Mouse (Mus musculus) lung, embryonic 14.5 days (tissue): ENCODE measurements around the gene Gm9999. TPM values are rescaled to one million over a fixed set of nuclear protein-coding genes. Genes with fewer than 3 reads are reported as not detected.

ENCODE experiments used
- ATAC-seq: fragments of 200-750 bp; cut with Nextera tagmentation; 2 replicates; pipeline ENCODE4 v1.8.0; 2017; ENCODE audit warnings: mild to moderate bottlenecking, moderate TSS enrichment, moderate library complexity; ENCODE audit not compliant: insufficient read depth
- DNase-seq: peaks from one replicate; pipeline ENCODE4 v3.0.0-alpha.2; 2015
- H3K27ac ChIP-seq: fragments of 300-500 bp; sonication (generic); 2 replicates; pipeline ENCODE4 v1.5.1; 2014; ENCODE audit warnings: low read depth, mild to moderate bottlenecking, moderate library complexity
- H3K27me3 ChIP-seq: fragments of 300-500 bp; sonication (generic); 2 replicates; pipeline ENCODE4 v1.6.1; 2014; ENCODE audit warnings: low read length, control low read depth; ENCODE audit not compliant: insufficient read depth
- H3K36me3 ChIP-seq: fragments of 300-500 bp; sonication (generic); 2 replicates; pipeline ENCODE4 v1.6.1; 2014; ENCODE audit warnings: control low read depth; ENCODE audit not compliant: insufficient read depth
- H3K4me1 ChIP-seq: fragments of 300-500 bp; sonication (generic); 2 replicates; pipeline ENCODE4 v1.6.1; 2014; ENCODE audit warnings: antibody characterized with exemption, control low read depth; ENCODE audit not compliant: insufficient read depth
- H3K4me2 ChIP-seq: fragments of 300-500 bp; sonication (generic); 2 replicates; pipeline ENCODE4 v1.6.1; 2014; ENCODE audit warnings: mild to moderate bottlenecking
- H3K4me3 ChIP-seq: fragments of 300-500 bp; sonication (generic); 2 replicates; pipeline ENCODE4 v1.5.1; 2014; ENCODE audit warnings: low read depth, low read length
- H3K9ac ChIP-seq: fragments of 300-500 bp; sonication (generic); 2 replicates; pipeline ENCODE4 v1.6.1; 2014
- H3K9me3 ChIP-seq: fragments of 300-500 bp; sonication (generic); 2 replicates; pipeline ENCODE4 v1.6.1; 2016; ENCODE audit warnings: low read depth, low read length, control low read depth
- CTCF ChIP-seq: IDR thresholded peaks from 2 replicates; pipeline ENCODE4 v1.5.1; 2016; ENCODE audit warnings: antibody characterized with exemption, low read depth
- WGBS: fragments of 180-500 bp; shearing (Covaris S2); extraction: QIAGEN DNeasy Blood & Tissue Kit; methylation state at CpG from one replicate; pipeline ENCODE4 v1.1.7; 2014; 5-methylcytosine and 5-hydroxymethylcytosine counted together
- polyA plus RNA-seq: library from polyadenylated mRNA; unstranded; fragments of >200 nt; fragmentation: Nextera tagmentation; extraction: Ambion mirVana; gene quantifications from 2 replicates; pipeline ENCODE4 v1.2.1, GENCODE M21; 2014

Gm9999 gene
- polyA plus RNA-seq, 1 experiment from 2014 or later = not detected

GRCm38 (mm10) chr7:46962806-46963618 lies 20.4 kb upstream of the Gm9999 start:
- peak; percentile 86 for ATAC-seq
- Histone ChIP-seq H3K27me3 (0 out of 2 replicates have a peak, but pooled peaks cover 3% of the 10 kb centered on the region), H3K4me2 (peak overlapping the region; percentile 29), H3K9me3 (no peaks in the 10 kb centered on the region), H3K4me3 (no peak overlapping the region), H3K36me3 (no peaks in the 10 kb centered on the region), H3K4me1 (no peaks in the 10 kb centered on the region), H3K9ac (peak overlapping the region; percentile 0; the same call in 1 of the 2 replicates), H3K27ac (peak overlapping the region; percentile 12)
- DNase-seq = peak; percentile 96
- peak; percentile 85 for TF ChIP-seq CTCF
- 0% methylated on average over 9 of the region's 9 CpGs for WGBS

GRCm38 (mm10) chr7:46964070-46964469 lies 19.3 kb upstream of the Gm9999 start:
- Histone ChIP-seq H3K27me3 (0 out of 2 replicates have a peak, but pooled peaks cover 3% of the 10 kb centered on the region), H3K27ac (no peak overlapping the region), H3K9me3 (no peaks in the 10 kb centered on the region), H3K36me3 (no peaks in the 10 kb centered on the region), H3K4me1 (no peaks in the 10 kb centered on the region), H3K4me3 (no peak overlapping the region), H3K9ac (no peak overlapping the region), H3K4me2 (no peak overlapping the region)
- TF ChIP-seq CTCF = no peak
- DNase-seq = no peak
- 75% methylated on average over 7 of the region's 7 CpGs for WGBS
- no peak for ATAC-seq

- H3K4me1 ChIP-seq = no peaks in the 10 kb centered on the region
- H3K9me3 ChIP-seq = no peaks in the 10 kb centered on the region; the same call in 1 of the 2 replicates
- no peak overlapping the region for H3K9ac ChIP-seq
- no peak for DNase-seq
- H3K4me3 ChIP-seq = no peak overlapping the region
- no peak overlapping the region for H3K4me2 ChIP-seq
- TF ChIP-seq CTCF = no peak
- no peak overlapping the region for H3K27ac ChIP-seq
- 88% methylated on average over 4 of the region's 4 CpGs for WGBS
- H3K36me3 ChIP-seq = no peaks in the 10 kb centered on the region
- ATAC-seq = no peak
- no peaks in the 10 kb centered on the region for H3K27me3 ChIP-seq
Measured at GRCm38 (mm10) chr7:46969898-46970297, 13.5 kb upstream of the Gm9999 start.

- no peak for DNase-seq
- Histone ChIP-seq H3K36me3 (no peaks in the 10 kb centered on the region), H3K4me3 (no peak overlapping the region), H3K27ac (no peak overlapping the region), H3K27me3 (no peaks in the 10 kb centered on the region), H3K4me1 (no peaks in the 10 kb centered on the region), H3K4me2 (no peak overlapping the region), H3K9ac (no peak overlapping the region), H3K9me3 (no peaks in the 10 kb centered on the region; the same call in 1 of the 2 replicates)
- no peak for TF ChIP-seq CTCF
- ATAC-seq = no peak
- WGBS = 92% methylated on average over 4 of the region's 4 CpGs
Measured at GRCm38 (mm10) chr7:46974648-46975047, 8.7 kb upstream of the Gm9999 start.

GRCm38 (mm10) chr7:46975456-46975855 lies 7.9 kb upstream of the Gm9999 start:
- no peak for ATAC-seq
- Histone ChIP-seq H3K27me3 (no peaks in the 10 kb centered on the region), H3K36me3 (no peaks in the 10 kb centered on the region), H3K27ac (no peak overlapping the region), H3K4me1 (no peaks in the 10 kb centered on the region), H3K4me2 (no peak overlapping the region), H3K9ac (no peak overlapping the region), H3K4me3 (no peak overlapping the region), H3K9me3 (no peaks in the 10 kb centered on the region; the same call in 1 of the 2 replicates)
- no peak for DNase-seq
- TF ChIP-seq CTCF = no peak
- 82% methylated on average over 11 of the region's 11 CpGs for WGBS

GRCm38 (mm10) chr7:46985718-46986505 lies 2.5 kb downstream of the Gm9999 start:
- H3K4me3 ChIP-seq = no peak overlapping the region
- 30% methylated on average over 8 of the region's 8 CpGs for WGBS
- TF ChIP-seq CTCF = no peak
- H3K4me2 ChIP-seq = peak overlapping the region; percentile 8
- H3K27me3 ChIP-seq = no peaks in the 10 kb centered on the region
- no peak overlapping the region for H3K9ac ChIP-seq
- H3K4me1 ChIP-seq = peaks cover 13% of the 10 kb centered on the region; the same call in 1 of the 2 replicates
- H3K9me3 ChIP-seq = no peaks in the 10 kb centered on the region
- peak overlapping the region; percentile 86 for H3K27ac ChIP-seq
- H3K36me3 ChIP-seq = 0 out of 2 replicates have a peak, but pooled peaks cover 6% of the 10 kb centered on the region
- ATAC-seq (peak; percentile 75), DNase-seq (peak; percentile 76)

GRCm38 (mm10) chr7:46986646-46987045 lies 3.3 kb downstream of the Gm9999 start:
- peaks cover 12% of the 10 kb centered on the region; the same call in 1 of the 2 replicates for H3K36me3 ChIP-seq
- 34% methylated on average over 5 of the region's 5 CpGs for whole genome bisulfite sequencing
- peak overlapping the region; percentile 8 for H3K4me2 ChIP-seq
- no peak overlapping the region for H3K4me3 ChIP-seq
- no peaks in the 10 kb centered on the region for H3K27me3 ChIP-seq
- TF ChIP-seq CTCF = no peak
- peak; percentile 88 for DNase-seq
- peaks cover 13% of the 10 kb centered on the region; the same call in 1 of the 2 replicates for H3K4me1 ChIP-seq
- peak; percentile 79 for ATAC-seq
- H3K9ac ChIP-seq = no peak overlapping the region
- H3K9me3 ChIP-seq = no peaks in the 10 kb centered on the region
- peak overlapping the region; percentile 86 for H3K27ac ChIP-seq
